Mouse (Mus musculus) embryonic fibroblast, embryonic 13.5 days (primary cell): ENCODE results near the gene Pgf.

Experiments
- CTCF ChIP-seq: IDR thresholded peaks from 2 replicates; pipeline ENCODE4 v1.5.1; 2011; ENCODE audit warnings: mild to moderate bottlenecking, control low read depth, low read length, moderate library complexity, borderline replicate concordance; ENCODE audit not compliant: insufficient read depth
- POLR2A ChIP-seq: IDR thresholded peaks from 2 replicates; pipeline ENCODE4 v1.6.1; 2011; ENCODE audit warnings: low read depth, mild to moderate bottlenecking, control low read depth, low read length, moderate library complexity

DNA sequence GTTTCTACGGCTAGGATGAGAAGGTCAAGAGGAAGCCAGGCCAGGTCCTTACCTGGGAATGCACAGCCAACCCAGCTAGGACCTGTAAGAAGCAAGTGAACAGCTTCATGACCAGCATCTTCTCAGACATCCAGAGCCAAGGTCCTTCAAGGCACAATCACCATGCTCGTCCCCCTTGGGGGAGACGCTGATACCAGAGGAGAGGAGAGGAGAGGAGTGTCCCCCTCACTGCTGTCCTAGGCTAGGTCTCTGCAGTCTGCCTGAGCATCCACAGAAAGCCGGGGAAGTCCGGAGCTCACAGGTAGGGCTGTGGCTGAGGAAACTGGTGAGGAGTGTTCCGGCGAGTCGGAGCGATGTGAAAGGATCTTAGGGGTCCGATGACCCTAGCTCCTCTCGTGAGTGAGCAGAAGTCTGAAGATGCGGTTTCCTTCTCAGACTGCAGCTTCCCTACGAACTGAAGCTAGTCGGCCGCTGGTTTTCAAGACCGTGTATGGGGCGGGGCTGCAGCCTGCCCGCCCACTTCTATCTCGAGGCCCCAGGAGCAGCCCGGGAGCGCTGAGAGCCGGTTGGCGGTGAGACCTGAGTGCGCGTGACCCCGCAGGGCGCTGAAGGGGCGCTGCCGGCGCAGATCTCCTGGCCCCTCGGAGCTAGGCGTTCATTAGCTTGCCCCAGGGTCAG, 605 bp downstream of the Pgf start:
- TF ChIP-seq CTCF (no peak), POLR2A (peak; percentile 52; the same call in 1 of the 2 replicates)
